Mouse (Mus musculus): ENCODE data around the gene Zfp628. TPM values are rescaled to one million over a fixed set of nuclear protein-coding genes. Genes with fewer than 3 reads are reported as not detected.

The Zfp628 gene
- total RNA-seq (2021) (1 to 10 TPM; 6.8 to 9.4 TPM), polyA plus RNA-seq (2012; rRNA removed) (6.1 and 7.5 TPM in 2 replicates)
- long read RNA-seq, partial matches to known transcripts, result 0 of 2 reads
- long read RNA-seq, other reads (novel, unspliced or antisense), result 2 of 2 reads

DNA sequence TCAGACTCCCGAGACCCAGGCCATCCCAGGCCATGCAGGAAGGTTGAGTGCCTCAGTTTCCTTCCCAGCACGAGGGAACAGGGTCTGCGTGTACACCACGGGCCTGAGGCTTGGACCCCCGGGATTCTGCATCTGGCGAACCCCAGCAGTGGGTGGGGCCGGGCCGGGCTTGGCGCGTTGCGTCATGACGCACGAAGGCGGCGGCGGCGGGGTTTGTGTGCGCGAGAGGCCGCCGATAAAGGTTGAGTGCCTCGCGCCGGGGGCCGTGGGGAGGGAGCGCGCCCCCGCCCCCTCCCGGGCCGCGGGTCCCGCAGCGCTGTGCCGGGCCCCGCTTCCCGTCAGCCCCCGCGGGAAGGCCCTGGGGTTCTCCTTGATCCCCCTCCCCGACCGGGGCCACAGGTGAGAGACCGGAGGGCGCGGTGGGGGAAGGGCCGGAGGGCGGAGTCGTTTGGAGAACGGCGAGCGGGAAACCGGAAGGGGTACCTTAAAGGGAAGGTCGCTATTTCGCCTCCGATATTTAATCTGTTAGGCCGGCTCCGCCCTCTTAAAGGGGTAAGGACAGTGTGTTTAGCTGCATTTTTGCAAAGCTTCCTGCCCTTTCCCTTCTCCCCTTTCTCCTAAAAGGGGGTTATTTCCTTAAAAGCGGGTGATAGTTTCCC lies at the start of gene Zfp628:
Gene Zfp628, plus strand, starts transcription at position 211 of the 659 bp plus-strand sequence.
- intact Hi-C loops (cut with DNase I), result loop anchor here (1.0 to 10.0 kb wide), 5 partner anchors 48 to 770 kb away; partner anchors contain the start of genes Ppp1r12c and Ppp6r1
- TF ChIP-seq CTCF (IDR thresholded peaks at IDR 0.05), result no peak
- TF ChIP-seq EP300 (IDR thresholded peaks at IDR 0.05; ENCODE audit: insufficient read depth, low read depth, low read length), result 0 out of 2 replicates have a peak, but pooled peaks have one; percentile 11
- peak; percentile 93 for TF ChIP-seq POLR2A (IDR thresholded peaks at IDR 0.05; ENCODE audit: insufficient read depth, low read depth, low read length)
- Histone ChIP-seq H3K9ac (ENCODE audit: low read depth, low read length) (peak within 1 kb of the TSS; percentile 92), H3K27me3 (ENCODE audit: control insufficient read depth, insufficient read depth, low read length) (no peaks in the 10 kb centered on the region), H3K4me1 (ENCODE audit: control insufficient read depth, insufficient read depth, low read length) (peaks cover 3% of the 10 kb centered on the region; the same call in 1 of the 2 replicates), H3K27ac (peak within 1 kb of the TSS; percentile 97), H3K79me2 (replicated peaks; ENCODE audit: control insufficient read depth, insufficient read depth, low read length) (no peaks in the 10 kb centered on the region; the same call in 1 of the 2 replicates), H3K4me3 (peak within 1 kb of the TSS; percentile 92), H3K36me3 (ENCODE audit: control insufficient read depth, insufficient read depth, low read length) (no peaks in the 10 kb centered on the region)
- WGBS, result under 1% methylated on average over 56 of the region's 56 CpGs
- DNase-seq, result peak; percentile 95 to 96

DNA sequence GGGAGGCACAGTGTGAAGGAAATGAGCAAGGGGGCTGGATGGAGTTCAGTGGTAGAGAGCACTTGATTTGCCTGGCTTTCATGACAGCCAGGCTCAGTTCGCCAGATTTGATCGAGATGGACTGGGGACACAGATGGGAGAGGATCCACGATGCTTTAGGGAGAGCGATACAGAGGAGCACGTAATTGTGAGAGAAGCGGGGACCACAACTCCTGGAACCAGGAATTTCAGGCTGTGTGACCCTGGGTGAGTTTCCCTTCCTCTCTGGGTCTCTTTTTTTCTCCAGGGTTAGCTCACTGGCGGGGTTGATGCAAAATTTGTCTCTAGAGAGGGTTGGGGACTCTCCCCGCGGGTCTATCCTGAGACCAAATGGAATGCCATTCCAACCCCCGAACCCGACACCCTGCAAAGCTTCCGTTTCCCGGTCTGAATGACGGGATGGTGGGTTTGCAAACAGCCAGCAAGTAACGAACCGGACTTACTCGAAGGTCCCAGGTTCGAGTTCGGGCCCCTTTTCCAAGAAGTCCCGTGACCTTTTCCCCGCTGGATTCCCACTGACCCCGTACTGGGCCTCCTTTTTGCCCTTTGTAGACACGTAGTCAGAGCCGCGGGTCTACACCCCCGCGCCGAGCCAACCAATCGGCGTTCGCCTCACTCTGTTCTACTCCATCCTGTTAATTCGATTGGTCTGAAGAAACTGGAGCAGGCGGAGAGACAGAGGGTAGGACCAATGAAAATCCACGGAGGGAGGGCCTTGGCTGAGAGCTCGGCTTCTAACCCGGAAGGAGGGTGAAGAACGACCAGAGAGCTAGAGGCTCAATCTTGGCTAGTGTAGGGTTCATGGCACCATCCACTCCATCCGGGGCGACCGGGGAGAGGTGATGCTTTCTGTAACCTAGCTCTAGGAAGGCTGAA lies 49.2 kb upstream of the Zfp628 start:
- TF ChIP-seq CTCF (IDR thresholded peaks at IDR 0.05) (no peak), EP300 (IDR thresholded peaks at IDR 0.05; ENCODE audit: insufficient read depth, low read depth, low read length) (peak; percentile 78; the same call in 1 of the 2 replicates), POLR2A (IDR thresholded peaks at IDR 0.05; ENCODE audit: insufficient read depth, low read depth, low read length) (peak; percentile 96)
- peaks cover 10% of the 10 kb centered on the region for H3K4me1 ChIP-seq (ENCODE audit: control insufficient read depth, insufficient read depth, low read length)
- peak overlapping the region; percentile 74 for H3K9ac ChIP-seq (ENCODE audit: low read depth, low read length)
- WGBS, result 2% methylated on average over 40 of the region's 40 CpGs
- H3K36me3 ChIP-seq (ENCODE audit: control insufficient read depth, insufficient read depth, low read length), result no peaks in the 10 kb centered on the region
- H3K4me3 ChIP-seq, result peak overlapping the region; percentile 75
- peak; percentile 98 to 99 for DNase-seq
- intact Hi-C loops (cut with DNase I), result loop anchor here (2.0 to 5.0 kb wide), 4 partner anchors 51 to 186 kb away; partner anchors contain the start of genes Ube2s, Zfp580 and Zfp628
- no peaks in the 10 kb centered on the region for H3K79me2 ChIP-seq (replicated peaks; ENCODE audit: control insufficient read depth, insufficient read depth, low read length)
- peak overlapping the region; percentile 97 for H3K27ac ChIP-seq
- no peaks in the 10 kb centered on the region for H3K27me3 ChIP-seq (ENCODE audit: control insufficient read depth, insufficient read depth, low read length)

DNA sequence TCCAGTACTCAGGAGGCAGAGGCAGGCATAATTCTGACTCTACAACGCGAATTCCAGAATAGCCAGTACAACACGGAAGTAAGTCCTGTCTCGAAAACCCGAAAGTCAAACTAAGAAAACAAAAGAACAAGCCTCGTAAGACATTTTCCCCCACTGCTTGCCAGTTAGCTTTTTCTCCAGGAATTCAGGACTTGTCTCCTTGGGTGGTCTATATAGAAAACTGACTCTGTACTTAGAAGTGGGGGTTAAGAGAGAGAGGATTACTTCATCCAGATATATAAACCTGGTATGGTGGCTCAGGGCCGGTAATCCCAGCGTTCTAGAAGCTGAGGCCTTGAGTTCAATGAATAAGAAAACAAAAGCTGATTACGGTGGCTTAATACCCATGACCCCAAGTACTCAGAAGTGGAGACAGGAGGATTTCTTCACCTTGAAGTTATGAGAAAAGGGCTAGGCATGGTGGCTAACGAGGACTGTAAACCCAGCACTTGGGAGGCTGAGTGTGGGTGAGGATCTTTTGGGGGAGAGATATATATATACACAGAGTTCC lies 48.3 kb upstream of the Zfp628 start:
- no peaks in the 10 kb centered on the region for H3K79me2 ChIP-seq (replicated peaks; ENCODE audit: control insufficient read depth, insufficient read depth, low read length)
- whole genome bisulfite sequencing, result 32% methylated on average over 10 of the region's 10 CpGs
- peaks cover 10% of the 10 kb centered on the region for H3K4me1 ChIP-seq (ENCODE audit: control insufficient read depth, insufficient read depth, low read length)
- DNase-seq, result no peak
- no peaks in the 10 kb centered on the region for H3K36me3 ChIP-seq (ENCODE audit: control insufficient read depth, insufficient read depth, low read length)
- intact Hi-C loops (cut with DNase I), result loop anchor here (5.0 kb wide), 3 partner anchors 51 to 186 kb away; partner anchors contain the start of genes Ube2s, Zfp580 and Zfp628
- peak overlapping the region; percentile 74 for H3K9ac ChIP-seq (ENCODE audit: low read depth, low read length)
- no peaks in the 10 kb centered on the region for H3K27me3 ChIP-seq (ENCODE audit: control insufficient read depth, insufficient read depth, low read length)
- peak overlapping the region; percentile 97 for H3K27ac ChIP-seq
- H3K4me3 ChIP-seq, result peak overlapping the region; percentile 75
- no peak for TF ChIP-seq POLR2A (IDR thresholded peaks at IDR 0.05; ENCODE audit: insufficient read depth, low read depth, low read length)
- no peak for TF ChIP-seq CTCF (IDR thresholded peaks at IDR 0.05)
- no peak for TF ChIP-seq EP300 (IDR thresholded peaks at IDR 0.05; ENCODE audit: insufficient read depth, low read depth, low read length)

DNA sequence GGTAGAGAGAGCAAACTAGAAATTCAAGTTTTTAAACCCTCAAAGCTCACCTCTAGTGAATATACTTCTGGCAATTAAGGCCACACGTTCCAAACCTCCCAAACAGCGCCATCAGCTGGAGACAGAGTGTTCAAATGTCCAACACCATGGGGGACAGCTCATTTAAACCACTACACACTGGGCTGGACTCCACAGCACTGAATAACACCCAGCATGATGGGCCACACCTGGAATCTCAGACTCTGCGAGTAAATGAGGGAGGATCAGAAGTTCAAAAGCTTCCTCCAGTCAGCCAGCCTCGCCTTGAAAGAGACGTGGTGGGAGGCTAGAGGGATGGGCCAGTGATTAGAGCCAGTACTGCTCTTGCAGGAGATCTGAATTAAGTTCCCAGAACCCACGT lies 44.9 kb upstream of the Zfp628 start, which contains the start of gene Isoc2b:
Gene Isoc2b, minus strand, starts transcription at position 126 of the 400 bp plus-strand sequence.
- DNase-seq, result no peak

DNA sequence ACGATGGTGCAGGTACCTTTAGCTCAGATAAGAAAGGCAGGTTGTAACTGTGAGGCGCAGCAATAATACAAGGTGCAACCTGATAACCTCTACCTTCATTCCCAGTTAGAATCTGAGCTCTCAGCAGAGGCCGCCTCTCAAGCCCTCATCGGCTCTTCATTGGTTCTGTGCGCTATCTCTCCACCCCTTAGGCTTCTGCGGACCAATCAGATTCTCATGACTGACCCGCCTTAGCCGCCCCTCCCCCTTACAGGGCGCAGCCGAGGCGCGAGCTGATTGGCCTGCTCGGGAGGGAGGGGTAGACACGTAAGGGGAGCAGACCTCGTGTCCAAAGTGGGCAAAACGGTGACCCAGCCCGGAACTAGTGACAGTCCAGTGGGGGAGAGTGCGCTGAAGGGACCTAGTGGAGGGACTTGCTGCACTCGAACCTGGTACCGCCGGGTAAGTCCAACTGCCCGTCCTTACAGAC lies 38.2 kb upstream of the Zfp628 start, which contains the start of gene Isoc2a:
Gene Isoc2a, plus strand, starts transcription at position 401 of the 469 bp plus-strand sequence.
- Histone ChIP-seq H3K9ac (ENCODE audit: low read depth, low read length) (peak within 1 kb of the TSS; percentile 65), H3K27ac (peak within 1 kb of the TSS; percentile 91), H3K36me3 (ENCODE audit: control insufficient read depth, insufficient read depth, low read length) (no peaks in the 10 kb centered on the region), H3K27me3 (ENCODE audit: control insufficient read depth, insufficient read depth, low read length) (no peaks in the 10 kb centered on the region), H3K79me2 (replicated peaks; ENCODE audit: control insufficient read depth, insufficient read depth, low read length) (no peaks in the 10 kb centered on the region), H3K4me1 (ENCODE audit: control insufficient read depth, insufficient read depth, low read length) (peaks cover 1% of the 10 kb centered on the region; the same call in 1 of the 2 replicates), H3K4me3 (peak within 1 kb of the TSS; percentile 79)
- WGBS, result 1% methylated on average over 22 of the region's 22 CpGs
- DNase-seq, result peak; percentile 86 to 92
- TF ChIP-seq POLR2A (IDR thresholded peaks at IDR 0.05; ENCODE audit: insufficient read depth, low read depth, low read length), result peak; percentile 99
- no peak for TF ChIP-seq CTCF (IDR thresholded peaks at IDR 0.05)
- peak; percentile 97 for TF ChIP-seq EP300 (IDR thresholded peaks at IDR 0.05; ENCODE audit: insufficient read depth, low read depth, low read length)
- intact Hi-C loops (cut with DNase I), result loop anchor here (2.0 to 5.0 kb wide), 2 partner anchors 62 to 139 kb away; no protein-coding TSS in a partner anchor

More for the DNA sequence above, 44.9 kb upstream of the Zfp628 start, which contains the start of gene Isoc2b:
- no peak for TF ChIP-seq EP300 (IDR thresholded peaks at IDR 0.05; ENCODE audit: insufficient read depth, low read depth, low read length)
- Histone ChIP-seq H3K36me3 (ENCODE audit: control insufficient read depth, insufficient read depth, low read length) (no peaks in the 10 kb centered on the region), H3K27ac (no peak within 1 kb of the TSS), H3K27me3 (ENCODE audit: control insufficient read depth, insufficient read depth, low read length) (no peaks in the 10 kb centered on the region), H3K79me2 (replicated peaks; ENCODE audit: control insufficient read depth, insufficient read depth, low read length) (no peaks in the 10 kb centered on the region), H3K9ac (ENCODE audit: low read depth, low read length) (no peak within 1 kb of the TSS), H3K4me3 (no peak within 1 kb of the TSS), H3K4me1 (ENCODE audit: control insufficient read depth, insufficient read depth, low read length) (peaks cover 1% of the 10 kb centered on the region; the same call in 1 of the 2 replicates)
- 53% methylated on average over 6 of the region's 6 CpGs for WGBS
- intact Hi-C loops (cut with DNase I), result no loop called here

Measured in heart, adult 2 months (tissue).